Mouse (Mus musculus) right cerebral cortex, adult 2 months (tissue): ENCODE measurements at regions not wholly inside any gene's neighbourhood (a gene's known extent, or its start where the extent isn't known, plus 50 kb on each side); places are given as distances from the start of the nearest gene placed in this dataset.
A peak's percentile ranks its signal among the peaks of the same experiment; 100 is the strongest.

Experiments used
- DNase-seq, 2 experiments: peaks; one replicate each; pipeline ENCODE4 v3.0.0; 2021 to 2022; ENCODE audit warnings: low spot score in 2 of 2

DNA sequence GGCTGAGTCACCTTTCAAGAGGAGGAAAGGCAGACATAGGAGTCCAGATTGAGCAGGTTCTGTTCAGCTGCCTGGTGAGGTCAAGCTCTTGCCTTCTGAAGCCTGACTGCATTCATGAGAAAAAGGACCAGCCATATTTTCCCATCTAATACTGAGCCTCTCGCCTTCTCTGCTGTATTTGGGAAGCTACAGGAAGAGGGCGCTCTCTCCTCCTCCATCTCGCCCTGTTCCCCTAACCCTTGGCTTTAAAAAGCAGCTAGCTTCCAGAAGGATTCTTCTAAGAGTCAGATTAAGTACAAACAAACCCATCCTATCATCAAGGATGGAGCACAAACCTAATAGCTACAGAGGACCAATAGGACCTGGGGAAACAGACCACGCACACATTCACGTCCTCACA lies 98.3 kb downstream of the Foxb1 start:
- no peak for DNase-seq

DNA sequence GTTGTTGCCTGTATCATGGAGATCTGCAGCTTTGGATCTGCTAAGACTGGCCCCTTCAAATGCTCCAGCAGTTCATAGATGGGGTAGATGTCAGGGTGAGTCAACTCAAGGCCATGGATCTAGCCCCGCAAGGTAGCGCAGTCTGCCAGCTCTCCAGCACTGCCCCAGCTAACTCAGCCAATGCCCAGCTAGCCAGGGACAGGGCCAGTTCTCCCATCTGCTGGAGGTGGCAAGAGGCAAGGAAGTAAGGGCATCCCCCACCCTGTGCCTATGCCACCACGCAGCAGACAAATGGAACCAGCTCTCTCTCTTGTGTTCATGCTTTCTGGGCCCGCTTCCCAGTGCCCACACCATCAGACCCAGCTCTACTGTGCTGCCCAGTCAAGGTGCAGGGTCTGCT lies 102.5 kb downstream of the Foxb1 start:
- no peak for DNase-seq

GRCm38 (mm10) chr9:69656053-69656452 lies 104.7 kb downstream of the Foxb1 start:
- no peak for DNase-seq

- DNase-seq: no peak
These were observed 108.6 kb downstream of the Foxb1 start for GRCm38 (mm10) chr9:69652106-69652505.

- DNase-seq: no peak
These were observed 109.1 kb downstream of the Foxb1 start for GRCm38 (mm10) chr9:69651608-69652007.

GRCm38 (mm10) chr9:69642591-69642990 lies 118.1 kb downstream of the Foxb1 start:
- no peak for DNase-seq

DNA sequence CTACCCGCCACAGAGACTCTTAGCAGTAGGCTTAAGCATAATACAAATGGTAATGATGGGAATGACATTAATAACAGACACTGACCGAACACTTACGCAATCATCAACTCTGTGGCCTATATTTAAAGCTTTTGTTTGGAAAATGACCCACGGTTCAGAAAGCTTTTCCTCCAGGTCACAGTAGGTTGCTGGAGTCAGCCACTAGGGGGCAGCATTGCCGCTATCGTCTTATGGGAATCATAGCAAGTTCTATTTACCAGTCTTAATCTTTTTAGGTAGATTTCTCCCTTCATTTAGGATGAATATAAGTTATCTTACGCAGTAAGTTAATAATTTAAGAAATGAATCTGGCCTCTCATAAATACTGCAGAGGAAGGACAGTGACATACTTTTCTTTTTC lies 137.4 kb downstream of the Foxb1 start:
- peak; percentile 52 to 70 for DNase-seq

DNA sequence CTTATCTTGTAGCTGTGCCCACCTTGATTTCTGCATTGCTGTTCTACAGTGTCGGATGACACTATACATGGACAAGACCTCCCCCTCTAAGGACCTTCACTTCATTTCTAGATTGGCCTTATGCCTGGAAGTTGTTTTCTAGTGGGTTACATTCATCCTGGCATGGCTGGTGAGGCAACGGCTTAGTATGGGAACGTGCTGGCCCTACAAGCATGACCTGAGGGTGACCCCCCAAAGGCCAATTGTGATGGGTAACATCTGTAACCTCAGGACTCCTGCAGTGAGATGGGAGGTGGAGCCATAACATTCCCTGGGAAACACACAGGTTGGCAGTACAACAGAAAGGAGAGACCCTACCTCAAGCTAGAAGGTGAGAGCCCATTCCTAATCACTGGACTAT lies 139.7 kb downstream of the Foxb1 start:
- DNase-seq: no peak

GRCm38 (mm10) chr9:69617328-69617727 lies 143.4 kb downstream of the Foxb1 start:
- no peak for DNase-seq

DNA sequence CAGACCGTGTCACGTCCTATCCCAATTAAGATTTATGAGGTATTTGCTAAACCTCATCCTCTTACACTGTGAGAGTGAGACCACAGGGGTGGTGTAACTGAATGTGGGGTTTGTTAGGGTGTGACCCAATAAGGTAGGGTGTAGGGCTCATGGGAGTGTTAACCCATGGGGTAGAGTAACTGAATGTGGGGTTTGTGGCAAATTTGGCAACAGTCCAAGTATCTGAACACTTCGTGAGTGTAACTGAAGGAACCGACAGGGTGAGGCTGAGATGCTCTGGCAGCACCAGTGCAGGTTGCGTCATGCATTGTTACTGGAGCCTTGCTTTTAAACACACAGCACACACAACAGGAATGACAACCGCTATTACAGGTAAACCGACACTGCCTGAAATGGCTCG lies 144.1 kb downstream of the Anxa2 start:
- no peak for DNase-seq

- no peak for DNase-seq
These were observed 139.1 kb downstream of the Anxa2 start for GRCm38 (mm10) chr9:69592329-69593062.

DNA sequence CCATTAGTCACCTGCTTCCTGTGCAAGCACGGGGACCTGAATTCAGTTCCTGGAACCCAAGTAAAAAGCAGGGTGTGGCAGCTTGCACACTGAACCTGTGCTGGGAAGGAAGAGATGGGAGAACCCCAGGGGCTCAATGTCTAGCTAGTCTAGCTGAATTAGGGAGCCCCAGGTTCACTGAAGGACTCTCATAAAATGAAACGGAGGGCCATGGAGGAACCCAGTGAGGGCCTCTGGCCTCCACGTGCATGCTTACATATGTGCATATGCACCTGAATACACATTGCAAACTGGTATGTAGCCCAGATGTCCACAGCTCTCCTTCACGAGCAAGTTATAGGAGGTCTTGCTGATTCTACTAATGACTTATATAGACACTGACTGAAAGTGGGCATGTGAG lies 135.4 kb downstream of the Anxa2 start:
- DNase-seq: no peak

DNA sequence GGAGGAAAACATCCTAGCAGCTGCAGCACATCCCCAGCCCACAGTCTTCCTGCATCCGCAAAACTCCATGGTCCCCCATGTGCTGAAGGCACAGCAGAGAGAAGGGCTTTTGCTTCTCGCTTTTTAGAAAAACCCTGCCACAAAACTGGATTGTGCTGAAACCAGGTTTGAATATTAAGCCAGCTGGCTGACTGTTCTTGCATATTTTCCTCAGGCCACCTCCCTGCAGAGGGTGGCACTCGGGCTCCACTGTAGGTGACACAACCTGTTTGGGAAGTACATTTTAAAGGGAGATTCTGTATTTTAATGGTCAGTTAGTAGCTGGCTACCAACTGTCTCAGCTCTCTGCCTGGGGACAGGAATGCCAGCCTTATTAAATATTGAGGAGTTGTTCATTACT lies 133.7 kb downstream of the Anxa2 start:
- DNase-seq: no peak

GRCm38 (mm10) chr9:69581236-69581635 lies 127.8 kb downstream of the Anxa2 start:
- DNase-seq: no peak

DNA sequence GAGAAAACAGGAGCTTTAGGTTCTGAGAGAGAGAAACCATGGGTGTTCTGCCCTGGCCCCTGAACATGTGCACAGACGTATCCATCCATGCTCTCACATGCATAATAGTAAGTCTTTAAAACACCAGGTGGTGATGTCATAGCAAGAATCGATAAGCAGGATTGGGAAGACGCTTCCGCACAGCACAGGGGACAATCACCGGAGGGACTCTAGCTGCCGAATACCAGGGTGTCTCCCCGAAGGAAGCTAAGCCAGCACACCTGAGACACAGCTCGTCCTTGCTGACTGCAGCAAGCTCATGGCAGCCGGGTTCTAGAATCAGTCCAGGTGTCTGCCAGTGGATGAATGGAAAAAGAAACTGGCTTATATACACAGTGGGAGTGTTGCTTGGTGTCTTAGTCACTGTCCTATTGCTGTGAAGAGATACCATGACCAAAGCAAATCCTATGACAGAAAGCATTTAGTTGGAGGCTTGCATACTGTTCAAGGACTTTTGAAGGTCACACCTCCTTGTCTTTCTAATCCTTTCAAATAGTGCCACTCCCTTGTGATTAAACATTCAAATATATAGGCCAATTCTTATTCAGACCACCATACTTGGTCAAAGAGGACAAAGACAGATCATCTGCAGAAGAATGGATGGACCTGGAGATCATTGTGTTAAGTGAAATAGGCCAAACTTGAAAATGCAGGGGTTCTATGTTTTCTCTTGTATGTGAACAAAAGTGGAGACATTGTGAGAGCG lies 124.4 kb downstream of the Anxa2 start:
- no peak for DNase-seq

GRCm38 (mm10) chr9:69575386-69575785 lies 122.0 kb downstream of the Anxa2 start:
- DNase-seq: no peak

DNA sequence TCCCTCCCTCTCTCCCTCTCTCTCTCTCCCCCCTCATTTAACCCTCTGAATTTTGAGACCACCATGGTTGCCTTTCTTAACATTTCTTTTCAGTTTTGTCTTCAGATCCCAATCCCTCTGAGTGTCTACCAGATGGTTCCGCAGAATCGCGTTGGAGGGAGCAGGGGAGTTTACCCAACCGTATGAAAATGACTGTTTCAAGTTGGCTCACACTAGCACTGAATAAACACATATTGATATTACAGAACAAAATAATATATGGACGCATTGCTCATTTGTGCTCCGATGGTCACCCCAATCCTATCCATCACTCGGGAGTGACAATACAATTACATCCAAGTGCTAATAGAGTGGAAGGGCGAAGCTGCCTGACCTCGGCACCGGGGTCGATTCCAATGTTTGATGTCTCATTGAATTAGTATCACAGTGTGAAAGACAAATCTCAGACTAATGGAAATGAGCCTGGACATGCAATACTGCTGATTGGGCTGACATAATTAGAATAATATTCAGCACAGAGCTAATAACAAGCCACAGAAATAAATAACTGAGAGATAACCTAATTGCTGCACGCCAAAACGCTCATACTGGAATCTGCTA lies 115.3 kb downstream of the Anxa2 start:
- DNase-seq: peak; percentile 36 to 40

DNA sequence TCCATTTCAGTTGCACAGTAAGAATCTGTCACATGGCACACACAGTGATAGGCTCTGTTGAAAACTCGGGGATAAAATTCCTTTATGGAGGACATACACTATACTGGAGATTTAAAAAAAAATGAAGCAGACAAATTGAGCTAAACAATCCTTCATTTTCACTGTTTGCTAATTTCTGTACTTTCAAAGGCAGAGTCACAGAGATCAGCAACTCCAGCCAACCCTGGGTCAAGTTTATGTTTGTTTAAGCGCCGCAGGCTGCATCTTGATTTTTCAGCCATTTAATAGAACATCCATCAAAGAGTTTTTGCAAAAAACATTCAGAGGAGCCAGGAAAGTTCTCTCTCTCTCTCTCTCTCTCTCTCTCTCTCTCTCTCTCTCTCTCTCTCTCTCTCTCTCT lies 114.8 kb downstream of the Anxa2 start:
- DNase-seq: no peak

- DNase-seq: no peak
These were observed 113.6 kb downstream of the Anxa2 start for GRCm38 (mm10) chr9:69566996-69567395.

DNA sequence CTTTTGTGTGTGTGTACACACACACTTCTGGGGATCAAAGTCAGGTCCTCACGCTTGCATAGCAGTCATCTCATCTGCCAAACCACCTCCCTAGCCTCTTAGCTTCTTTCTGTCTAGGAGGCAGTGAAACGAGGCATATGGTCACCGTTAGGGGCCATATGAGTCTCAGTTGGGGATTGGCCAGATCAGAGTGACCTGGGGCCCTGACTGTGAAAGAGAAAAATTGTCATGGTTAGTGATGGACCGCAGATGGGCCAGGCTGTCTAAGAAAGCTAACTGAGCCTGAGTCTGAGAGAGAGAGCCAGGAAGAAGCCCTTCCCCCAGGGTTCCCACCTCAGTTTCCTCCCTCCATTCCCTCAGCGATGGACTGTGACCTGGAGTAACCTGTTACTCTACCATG lies 89.8 kb downstream of the Anxa2 start:
- no peak for DNase-seq
